Mouse (Mus musculus) hindbrain, postnatal 0 days (tissue): Measurements from ENCODE around the gene Mapkapk5. TPM values are rescaled to one million over a fixed set of nuclear protein-coding genes. Genes with fewer than 3 reads are reported as not detected.
A peak's percentile ranks its signal among the peaks of the same experiment; 100 is the strongest.

Experiments
- ATAC-seq: fragments of 200-750 bp; cut with Nextera tagmentation; 2 replicates; pipeline ENCODE4 v1.8.0; 2017; ENCODE audit warnings: mild to moderate bottlenecking, moderate TSS enrichment, moderate library complexity
- DNase-seq: peaks from one replicate; pipeline ENCODE4 v3.0.0-alpha.2; 2015; ENCODE audit warnings: low spot score
- H3K27ac ChIP-seq: fragments of 300-500 bp; sonication (generic); 2 replicates; pipeline ENCODE4 v1.5.1; 2014; ENCODE audit warnings: mild to moderate bottlenecking
- H3K27me3 ChIP-seq: fragments of 300-500 bp; sonication (generic); 2 replicates; pipeline ENCODE4 v1.6.1; 2014; ENCODE audit warnings: low read length, mixed read lengths; ENCODE audit not compliant: insufficient read depth
- H3K36me3 ChIP-seq: fragments of 300-500 bp; sonication (generic); 2 replicates; pipeline ENCODE4 v1.6.1; 2014; ENCODE audit warnings: low read length, mixed read lengths; ENCODE audit not compliant: insufficient read depth
- H3K4me1 ChIP-seq: fragments of 300-500 bp; sonication (generic); 2 replicates; pipeline ENCODE4 v1.6.1; 2014; ENCODE audit warnings: antibody characterized with exemption, low read length, mixed read lengths; ENCODE audit not compliant: insufficient read depth
- H3K4me2 ChIP-seq: fragments of 300-500 bp; sonication (generic); 2 replicates; pipeline ENCODE4 v1.6.1; 2014; ENCODE audit warnings: low read depth, mild to moderate bottlenecking, low read length, moderate library complexity, mixed read lengths
- H3K4me3 ChIP-seq: fragments of 300-500 bp; sonication (generic); 2 replicates; pipeline ENCODE4 v1.5.1; 2014; ENCODE audit warnings: low read length
- H3K9ac ChIP-seq: fragments of 300-500 bp; sonication (generic); replicated peaks from 2 replicates; pipeline ENCODE4 v1.6.1; 2014; ENCODE audit warnings: mild to moderate bottlenecking, low read length, moderate library complexity, mixed read lengths
- H3K9me3 ChIP-seq: fragments of 300-500 bp; sonication (generic); 2 replicates; pipeline ENCODE4 v1.6.1; 2016; ENCODE audit warnings: low read length, mixed read lengths
- CTCF ChIP-seq: IDR thresholded peaks from 2 replicates; pipeline ENCODE4 v1.5.1; 2016; ENCODE audit warnings: antibody characterized with exemption, control low read depth, low read depth
- WGBS: fragments of 180-500 bp; shearing (Covaris S2); extraction: QIAGEN DNeasy Blood & Tissue Kit; methylation state at CpG from one replicate; pipeline ENCODE4 v1.1.7; 2014; 5-methylcytosine and 5-hydroxymethylcytosine counted together
- polyA plus RNA-seq: library from polyadenylated mRNA; unstranded; fragments of >200 nt; fragmentation: Nextera tagmentation; extraction: Ambion mirVana; gene quantifications from 2 replicates; pipeline ENCODE4 v1.2.1, GENCODE M21; 2015
- total RNA-seq: library from RNA; depleted of rRNA; stranded (reverse); fragments of >200 nt; gene quantifications from 2 replicates; pipeline ENCODE4 v1.2.3, GENCODE M21; 2014; rRNA removed

Mapkapk5 gene
- total RNA-seq = 51.0 and 57.6 TPM in 2 replicates
- polyA plus RNA-seq = 43.1 and 46.1 TPM in 2 replicates

- peak within 1 kb of the TSS; percentile 82 for H3K9ac ChIP-seq
- H3K36me3 ChIP-seq = no peaks in the 10 kb centered on the region
- no peaks in the 10 kb centered on the region for H3K9me3 ChIP-seq
- WGBS = 2% methylated on average over 55 of the region's 55 CpGs
- H3K4me3 ChIP-seq = peak within 1 kb of the TSS; percentile 64
- H3K4me1 ChIP-seq = peaks cover 7% of the 10 kb centered on the region
- no peaks in the 10 kb centered on the region for H3K27me3 ChIP-seq
- ATAC-seq (peak; percentile 95), DNase-seq (peak; percentile 98)
- TF ChIP-seq CTCF = no peak
- H3K27ac ChIP-seq = peak within 1 kb of the TSS; percentile 93
- H3K4me2 ChIP-seq = peak within 1 kb of the TSS; percentile 83
Measured at GRCm38 (mm10) chr5:121545793-121546529, at the start of gene Mapkapk5. TSS of gene Mapkapk5 (minus strand) at chr5:121545905.

GRCm38 (mm10) chr5:121594714-121595313 lies 49.1 kb upstream of the Mapkapk5 start:
- WGBS = 85% methylated on average over 6 of the region's 6 CpGs
- no peak overlapping the region for H3K9ac ChIP-seq

GRCm38 (mm10) chr5:121593451-121594401 lies 48.0 kb upstream of the Mapkapk5 start, which contains the start of gene Aldh2:
TSS of gene Aldh2 (minus strand) at chr5:121593824.
- Histone ChIP-seq H3K9me3 (no peaks in the 10 kb centered on the region), H3K4me1 (peaks cover 6% of the 10 kb centered on the region; the same call in 1 of the 2 replicates), H3K9ac (peak within 1 kb of the TSS; percentile 64), H3K4me2 (peak within 1 kb of the TSS; percentile 94), H3K36me3 (no peaks in the 10 kb centered on the region), H3K27me3 (no peaks in the 10 kb centered on the region), H3K4me3 (peak within 1 kb of the TSS; percentile 56), H3K27ac (peak within 1 kb of the TSS; percentile 82)
- TF ChIP-seq CTCF = peak; percentile 31
- WGBS = 2% methylated on average over 47 of the region's 47 CpGs
- ATAC-seq = peak; percentile 90
- peak; percentile 92 for DNase-seq

More at GRCm38 (mm10) chr5:121594714-121595313, 49.1 kb upstream of the Mapkapk5 start:
- H3K27me3 ChIP-seq = no peaks in the 10 kb centered on the region
- peak overlapping the region; percentile 82; the same call in 1 of the 2 replicates for H3K27ac ChIP-seq
- no peak overlapping the region for H3K4me3 ChIP-seq
- no peak for ATAC-seq
- H3K4me2 ChIP-seq = no peak overlapping the region
- no peaks in the 10 kb centered on the region for H3K9me3 ChIP-seq
- no peak for TF ChIP-seq CTCF
- H3K36me3 ChIP-seq = no peaks in the 10 kb centered on the region
- H3K4me1 ChIP-seq = peaks cover 6% of the 10 kb centered on the region; the same call in 1 of the 2 replicates
- no peak for DNase-seq

GRCm38 (mm10) chr5:121592816-121593407 lies 47.2 kb upstream of the Mapkapk5 start:
- DNase-seq (no peak), ATAC-seq (peak; percentile 44)
- Histone ChIP-seq H3K9me3 (no peaks in the 10 kb centered on the region), H3K9ac (peak overlapping the region; percentile 64), H3K27me3 (no peaks in the 10 kb centered on the region), H3K4me1 (peaks cover 6% of the 10 kb centered on the region; the same call in 1 of the 2 replicates), H3K4me3 (peak overlapping the region; percentile 56), H3K36me3 (no peaks in the 10 kb centered on the region), H3K4me2 (peak overlapping the region; percentile 94), H3K27ac (peak overlapping the region; percentile 82; the same call in 1 of the 2 replicates)
- no peak for TF ChIP-seq CTCF
- 4% methylated on average over 33 of the region's 33 CpGs for WGBS

GRCm38 (mm10) chr5:121592064-121592815 lies 46.5 kb upstream of the Mapkapk5 start:
- WGBS = 59% methylated on average over 11 of the region's 11 CpGs
- no peak for DNase-seq
- Histone ChIP-seq H3K27me3 (no peaks in the 10 kb centered on the region), H3K4me2 (peak overlapping the region; percentile 94), H3K4me1 (peaks cover 6% of the 10 kb centered on the region; the same call in 1 of the 2 replicates), H3K9me3 (no peaks in the 10 kb centered on the region), H3K9ac (no peak overlapping the region), H3K27ac (no peak overlapping the region; the same call in 1 of the 2 replicates), H3K36me3 (no peaks in the 10 kb centered on the region), H3K4me3 (peak overlapping the region; percentile 56)
- no peak for TF ChIP-seq CTCF
- ATAC-seq = no peak
